Mouse (Mus musculus): Measurements from ENCODE around the gene Oxsm. TPM values are rescaled to one million over a fixed set of nuclear protein-coding genes. Genes with fewer than 3 reads are reported as not detected.

Oxsm gene
- total RNA-seq, 2 experiments from 2014 or later, result 9.6 to 10.0 TPM

DNA sequence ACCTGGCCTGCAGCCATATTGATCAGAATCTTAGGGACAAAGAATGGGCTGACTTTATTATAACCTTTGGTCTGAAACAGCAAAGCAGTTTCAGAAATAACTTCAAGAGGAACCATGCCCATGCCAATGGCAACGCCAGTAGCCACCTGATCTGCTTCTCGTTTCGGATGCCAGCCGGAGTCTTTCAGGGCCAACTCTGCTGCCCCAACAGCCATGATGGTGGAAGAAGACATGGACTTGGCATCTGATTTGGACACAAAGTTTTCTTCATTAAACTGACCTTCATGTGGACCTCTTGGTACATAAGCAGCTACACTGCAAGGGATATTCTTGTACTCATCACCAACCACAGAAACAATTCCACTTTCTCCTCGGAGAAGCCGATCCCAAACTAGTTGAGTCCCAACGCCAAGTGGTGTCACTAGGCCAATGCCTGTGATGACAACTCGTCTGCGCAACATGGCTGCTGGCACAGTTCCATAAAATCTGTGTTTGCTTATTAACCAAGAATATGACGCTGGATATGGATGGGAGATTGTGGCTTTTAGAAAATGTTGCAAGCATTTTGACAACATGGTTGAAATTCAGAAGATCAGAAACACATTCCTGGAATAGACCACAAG is 7.3 kb downstream of the Oxsm start:
- DNase-seq, result no peak

DNA sequence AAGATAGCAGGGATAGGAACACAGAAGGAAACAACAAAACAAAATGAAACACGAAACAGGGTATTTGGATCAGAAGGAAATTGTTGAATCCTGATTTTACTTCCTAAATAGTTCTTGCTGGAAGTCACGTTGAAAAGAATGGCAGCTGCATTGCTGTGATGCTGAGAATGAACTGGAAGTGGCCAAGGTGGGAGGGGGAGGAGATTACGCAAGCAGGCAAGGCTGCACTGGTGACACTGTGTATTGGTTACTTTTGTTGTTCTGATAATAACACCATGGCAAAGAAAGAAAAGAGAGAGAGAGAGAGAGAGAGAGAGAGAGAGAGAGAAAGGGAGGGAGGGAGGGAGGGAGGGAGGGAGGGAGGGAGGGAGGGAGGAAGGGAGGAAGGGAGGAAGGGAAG is 13.1 kb downstream of the Oxsm start:
- no peak for DNase-seq

DNA sequence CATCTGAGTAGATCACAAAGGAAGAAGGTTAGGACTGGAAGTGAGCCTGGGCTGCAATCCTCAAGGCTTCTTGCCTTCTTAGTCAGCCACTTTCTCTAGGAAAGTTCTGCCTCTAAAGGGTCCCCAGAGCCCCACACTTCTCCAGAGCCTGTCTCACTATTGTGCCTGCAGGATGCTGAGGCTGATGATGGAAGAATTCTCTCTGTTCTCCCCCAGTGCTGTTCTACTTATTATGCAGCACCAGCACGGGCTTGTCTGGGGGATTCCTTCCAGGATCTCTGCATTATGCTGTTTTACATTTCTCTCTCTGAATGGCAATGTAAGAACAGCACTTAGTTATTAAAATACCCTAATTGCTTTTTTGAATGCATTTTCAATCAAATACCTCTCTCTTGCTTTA is 16.1 kb downstream of the Oxsm start:
- no peak for DNase-seq

DNA sequence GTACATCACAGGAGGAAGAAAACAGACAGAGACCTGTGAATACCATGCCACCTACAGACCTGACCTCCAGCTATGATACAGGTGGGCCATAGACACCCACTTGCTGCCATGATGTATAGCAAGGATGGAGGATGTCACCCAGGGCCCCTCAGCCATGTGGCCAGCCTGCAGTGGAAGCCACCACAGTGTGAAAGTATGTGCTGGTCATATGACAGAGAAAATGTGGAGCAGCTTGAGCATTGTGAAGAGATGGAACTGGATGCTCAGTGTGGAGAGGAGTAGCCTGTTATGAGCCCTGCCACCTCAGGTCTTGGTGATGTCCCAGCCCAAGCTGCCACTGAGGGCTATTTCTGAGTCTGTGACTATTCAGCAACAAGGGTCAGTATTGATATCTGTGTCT is 19.0 kb downstream of the Oxsm start:
- DNase-seq, result no peak

DNA sequence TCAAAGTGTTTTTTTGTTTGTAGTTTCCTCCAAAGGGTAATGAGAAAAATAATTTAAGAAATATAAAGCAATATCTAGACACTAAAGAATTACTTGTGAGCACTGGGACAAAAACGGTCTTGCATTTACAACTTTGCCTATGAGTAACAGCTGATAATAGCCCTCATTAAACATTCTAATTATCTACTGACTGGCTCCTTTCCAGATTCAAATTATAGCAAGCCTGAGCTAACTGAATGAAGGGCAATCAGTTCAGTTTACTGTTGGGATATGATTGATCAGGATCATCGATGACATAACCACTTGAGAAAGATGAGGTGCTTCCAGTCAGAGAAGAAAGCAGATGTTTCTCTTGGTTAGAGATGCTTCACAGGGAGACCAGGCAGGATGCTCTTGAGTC is 20.2 kb downstream of the Oxsm start:
- DNase-seq, result no peak

DNA sequence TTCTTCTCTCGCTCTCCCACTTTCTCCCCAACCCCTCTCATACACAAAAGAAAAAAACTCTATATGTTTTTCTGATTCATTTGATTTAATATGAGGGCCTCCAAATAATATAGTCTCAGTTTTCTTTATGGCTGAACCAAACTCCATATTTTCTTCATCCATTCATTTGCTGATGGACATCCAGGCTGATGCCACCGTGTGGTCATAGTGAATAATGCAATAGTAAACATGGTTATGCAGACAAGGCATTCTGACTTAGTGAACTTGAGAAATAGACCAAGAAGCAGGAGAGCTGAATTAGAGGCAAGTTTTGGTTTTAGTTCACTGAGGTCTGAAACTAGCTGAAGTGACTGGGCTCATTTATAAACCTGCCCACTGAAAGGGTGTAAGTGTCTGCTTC is 30.6 kb downstream of the Oxsm start:
- no peak for DNase-seq

DNA sequence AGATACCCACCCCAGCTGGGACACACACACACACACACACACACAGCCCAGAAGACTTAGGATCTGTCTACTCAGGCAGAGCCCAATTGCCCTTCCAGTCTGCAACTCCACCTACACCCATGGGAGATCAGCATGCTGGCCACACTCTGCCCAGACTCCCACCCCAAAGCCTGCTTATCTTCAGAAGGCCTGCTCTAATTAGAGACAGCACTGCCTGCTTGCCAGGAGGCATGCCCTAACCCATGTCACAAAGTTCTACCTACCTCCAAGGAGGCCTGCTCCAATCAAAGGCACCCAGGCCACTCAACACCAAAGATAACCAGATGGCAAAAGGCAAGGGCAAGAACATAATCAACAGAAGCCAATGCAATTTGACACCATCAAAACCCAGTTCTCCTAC is 41.9 kb downstream of the Oxsm start:
- no peak for DNase-seq

DNA sequence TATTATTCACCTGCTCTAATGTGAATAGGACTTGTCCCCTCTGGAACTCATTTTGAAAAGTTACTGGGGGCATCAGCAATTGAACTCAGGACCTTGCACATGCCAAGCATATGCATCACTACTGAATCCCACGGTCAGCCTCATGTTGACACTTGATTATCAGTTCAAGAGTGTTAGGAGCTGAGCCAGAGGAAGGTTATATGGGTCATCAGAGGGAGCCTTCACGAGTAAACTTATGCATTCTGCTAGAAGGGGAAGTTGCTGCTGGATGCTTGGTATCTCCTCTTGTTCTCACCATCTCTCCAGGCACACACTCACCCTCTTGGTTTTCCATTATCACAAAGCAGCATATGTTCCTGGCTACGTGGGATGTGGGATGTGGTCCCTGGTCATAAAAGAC is 47.9 kb downstream of the Oxsm start:
- DNase-seq, result no peak

DNA sequence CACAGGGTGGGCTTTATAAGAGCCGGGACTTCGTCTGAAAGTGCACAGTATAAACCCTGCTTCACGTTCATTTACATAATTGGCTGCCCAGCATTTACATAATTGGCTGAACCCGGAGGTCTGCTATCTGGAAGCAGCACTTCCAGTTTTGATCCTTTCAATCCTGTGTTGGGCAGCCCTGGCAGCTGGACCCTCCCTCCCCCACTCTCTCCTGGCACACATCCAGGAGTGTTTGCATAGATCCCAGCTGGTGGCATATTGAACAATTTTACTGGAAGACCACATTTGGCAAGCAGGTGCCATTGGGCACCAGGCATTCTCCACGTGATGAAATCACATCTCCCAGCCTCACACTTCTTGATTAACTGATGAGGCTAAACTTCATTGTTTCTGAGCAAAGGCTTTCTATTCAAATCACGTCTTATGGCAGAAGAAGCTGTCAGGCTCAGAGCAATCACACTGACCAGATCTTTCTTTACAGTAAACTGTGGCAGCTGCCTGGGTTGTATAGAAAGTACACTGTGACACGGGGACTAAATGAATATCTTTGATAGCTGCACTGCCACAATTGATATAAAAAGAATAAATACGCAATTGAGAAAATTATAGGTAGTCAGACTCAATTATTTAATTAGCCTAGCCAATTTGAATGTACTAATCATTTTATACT is 48.5 kb downstream of the Oxsm start:
- DNase-seq, result peak; percentile 58 to 70

DNA sequence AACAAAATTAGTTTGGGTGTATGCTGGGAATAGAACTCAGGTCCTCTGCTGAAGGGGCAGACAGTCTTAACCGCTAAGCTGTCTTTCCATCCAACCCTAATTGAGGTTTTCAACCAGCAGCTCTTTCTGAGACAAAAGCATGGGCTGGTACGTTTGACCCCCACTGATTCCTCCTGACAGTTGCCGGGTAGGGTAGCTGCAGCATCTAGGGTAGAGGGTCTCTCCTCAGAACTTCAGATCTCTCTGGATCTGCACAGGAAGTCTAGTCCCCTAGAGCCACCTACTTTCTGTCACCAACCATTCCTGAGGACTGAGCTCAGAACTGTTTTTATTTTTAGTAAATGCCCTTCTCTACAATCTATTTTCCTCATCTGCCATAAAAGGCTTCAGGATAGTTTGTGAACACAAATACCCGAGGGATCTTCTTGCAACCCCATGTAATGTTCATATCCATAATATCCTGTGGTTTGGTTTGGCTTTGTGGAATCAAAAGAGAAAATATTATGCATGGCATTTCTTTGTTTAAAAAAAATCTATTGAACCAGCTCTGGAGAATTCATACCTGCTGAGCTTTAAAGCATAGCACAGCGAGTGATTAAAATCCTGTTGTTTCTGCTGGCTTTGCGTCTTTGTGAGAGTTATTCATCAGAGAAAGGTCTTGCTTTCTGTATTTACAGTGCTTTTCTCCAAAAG is 49.2 kb downstream of the Oxsm start:
- no peak for DNase-seq

DNA sequence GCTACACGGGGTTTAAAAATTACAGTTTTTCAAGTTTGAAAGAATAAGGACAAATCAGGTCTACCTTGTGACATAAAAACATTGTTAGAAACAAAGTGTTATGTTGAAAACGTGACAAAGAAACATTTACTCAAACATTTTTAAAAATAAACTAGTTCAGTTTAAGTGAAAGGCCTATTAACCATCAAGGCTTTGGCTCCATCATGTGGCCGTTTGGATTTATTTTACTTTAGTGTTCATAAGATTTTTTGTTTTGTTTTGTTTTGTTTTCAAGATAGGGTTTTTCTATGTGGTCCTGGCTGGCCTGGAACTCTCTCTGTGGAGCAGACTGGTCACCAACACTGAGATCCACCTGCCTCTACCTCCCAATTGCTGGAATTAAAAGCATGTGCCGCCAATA is 53.1 kb downstream of the Oxsm start:
- no peak for DNase-seq

DNA sequence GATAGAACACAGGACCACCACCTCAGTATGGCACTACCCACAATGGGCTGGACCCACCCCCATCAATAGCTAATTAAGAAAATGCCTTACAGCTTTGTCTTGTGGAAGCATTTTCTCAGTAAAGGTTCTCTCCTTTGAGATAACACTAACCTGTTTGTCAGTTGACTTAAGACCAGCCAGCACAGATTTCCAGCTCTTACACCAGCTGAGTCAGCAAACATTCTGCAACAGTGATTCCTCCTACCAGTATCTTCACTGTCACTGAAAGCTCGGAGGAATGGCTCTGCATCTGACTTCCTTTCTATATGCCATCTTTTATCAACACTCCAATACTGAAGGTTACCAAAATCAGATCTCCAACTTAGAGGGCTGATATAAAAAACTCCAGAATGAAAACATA is 54.1 kb downstream of the Oxsm start:
- no peak for DNase-seq

DNA sequence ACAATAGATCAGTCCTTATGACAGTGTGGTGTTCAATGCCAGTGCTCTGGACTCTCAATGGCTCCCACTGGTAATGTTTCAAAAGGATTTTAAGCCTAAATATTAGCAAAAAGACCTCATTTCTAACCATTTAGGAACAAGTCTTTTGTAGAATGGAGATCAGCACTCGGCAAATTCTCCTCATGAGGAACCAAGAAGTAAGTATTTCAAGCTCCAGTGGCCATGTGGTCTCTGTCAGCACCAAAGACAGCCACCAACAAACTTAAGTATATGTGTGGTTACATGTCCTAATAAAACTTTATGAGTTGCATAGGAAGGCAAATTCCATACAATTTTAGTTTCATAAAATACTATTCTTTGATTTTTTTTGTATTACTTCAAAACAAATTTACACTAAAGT is 55.5 kb downstream of the Oxsm start:
- DNase-seq, result no peak

DNA sequence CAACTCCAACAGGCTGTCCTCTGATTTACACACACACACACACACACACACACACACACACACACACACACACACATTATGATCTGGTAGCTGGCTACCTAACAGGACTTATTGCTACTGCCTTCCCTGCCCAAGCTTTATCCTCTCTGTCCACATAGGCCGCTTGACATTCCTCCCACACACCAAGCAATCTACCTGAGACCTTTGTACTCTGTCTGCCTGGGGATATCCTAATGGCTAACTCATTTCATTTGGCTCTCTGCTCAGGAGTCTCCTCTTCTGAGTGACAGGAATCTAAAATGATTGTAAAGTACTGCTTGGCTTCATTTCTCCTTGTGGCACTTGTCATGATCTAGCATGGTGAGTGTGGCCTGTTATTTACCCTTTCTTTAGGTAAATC is 60.5 kb downstream of the Oxsm start:
- DNase-seq, result no peak

Other genes with a start within 250 kb of the Oxsm start
- gene Ngly1, start 528 bp downstream of the Oxsm start, total RNA-seq (2021), result 10 to 100 TPM; 30.0 to 36.1 TPM
- 10 to 100 TPM; 93.1 to 94.6 TPM for gene Top2b, start 115.4 kb upstream of the Oxsm start, total RNA-seq (2021)